Mouse (Mus musculus) NIH3T3 (cell line): ENCODE data around the gene Adamts4.

ENCODE experiments used
- DNase-seq: peaks from one replicate; pipeline ENCODE4 v3.0.0-alpha.2; 2012; ENCODE audit warnings: low read depth

Gene Adamts4

GRCm38 (mm10) chr1:171249913-171250600 lies at the start of gene Adamts4:
Gene Adamts4 (plus strand): TSS chr1:171250421.
- peak; percentile 89 for DNase-seq

- no peak for DNase-seq
Measured at GRCm38 (mm10) chr1:171200769-171201168, 49.5 kb upstream of the Adamts4 start.

- no peak for DNase-seq
Measured at GRCm38 (mm10) chr1:171203471-171204248, 46.6 kb upstream of the Adamts4 start.

- DNase-seq: no peak
Measured at GRCm38 (mm10) chr1:171204249-171204644, 46.0 kb upstream of the Adamts4 start.

GRCm38 (mm10) chr1:171205704-171206493 lies 44.3 kb upstream of the Adamts4 start:
- DNase-seq: no peak

GRCm38 (mm10) chr1:171209409-171209808 lies 40.8 kb upstream of the Adamts4 start:
- DNase-seq: no peak

- DNase-seq: no peak
Measured at GRCm38 (mm10) chr1:171212854-171213253, 37.4 kb upstream of the Adamts4 start.

GRCm38 (mm10) chr1:171213801-171214496 lies 36.3 kb upstream of the Adamts4 start, which contains the start of gene Nr1i3:
Gene Nr1i3 (plus strand): TSS chr1:171213970.
- DNase-seq: no peak

- no peak for DNase-seq
Measured at GRCm38 (mm10) chr1:171216241-171216955, 33.8 kb upstream of the Adamts4 start.

GRCm38 (mm10) chr1:171220871-171221270 lies 29.4 kb upstream of the Adamts4 start:
- peak; percentile 95 for DNase-seq

- DNase-seq: no peak
Measured at GRCm38 (mm10) chr1:171221281-171222193, 28.7 kb upstream of the Adamts4 start.

GRCm38 (mm10) chr1:171222238-171223155 lies 27.7 kb upstream of the Adamts4 start, which contains the start of gene Tomm40l:
Gene Tomm40l (minus strand): TSS chr1:171222514.
- DNase-seq: peak; percentile 97

GRCm38 (mm10) chr1:171223168-171223567 lies 27.1 kb upstream of the Adamts4 start:
- DNase-seq: no peak

- no peak for DNase-seq
Measured at GRCm38 (mm10) chr1:171223796-171224195, 26.4 kb upstream of the Adamts4 start.

- no peak for DNase-seq
Measured at GRCm38 (mm10) chr1:171224857-171225256, 25.4 kb upstream of the Adamts4 start, which contains the start of gene Apoa2. Gene Apoa2 (plus strand): TSS chr1:171225054.

GRCm38 (mm10) chr1:171226780-171227179 lies 23.4 kb upstream of the Adamts4 start:
- DNase-seq: no peak

GRCm38 (mm10) chr1:171227879-171228278 lies 22.3 kb upstream of the Adamts4 start:
- no peak for DNase-seq

GRCm38 (mm10) chr1:171229750-171230149 lies 20.5 kb upstream of the Adamts4 start:
- DNase-seq: no peak

- no peak for DNase-seq
Measured at GRCm38 (mm10) chr1:171230215-171230614, 20.0 kb upstream of the Adamts4 start.
